Mouse (Mus musculus) cerebellum, adult 11-12 months (tissue): Measurements from ENCODE around the gene Pnpt1.

Experiments used
- DNase-seq: peaks from one replicate; pipeline ENCODE4 v3.0.0; 2022

The Pnpt1 gene

DNA sequence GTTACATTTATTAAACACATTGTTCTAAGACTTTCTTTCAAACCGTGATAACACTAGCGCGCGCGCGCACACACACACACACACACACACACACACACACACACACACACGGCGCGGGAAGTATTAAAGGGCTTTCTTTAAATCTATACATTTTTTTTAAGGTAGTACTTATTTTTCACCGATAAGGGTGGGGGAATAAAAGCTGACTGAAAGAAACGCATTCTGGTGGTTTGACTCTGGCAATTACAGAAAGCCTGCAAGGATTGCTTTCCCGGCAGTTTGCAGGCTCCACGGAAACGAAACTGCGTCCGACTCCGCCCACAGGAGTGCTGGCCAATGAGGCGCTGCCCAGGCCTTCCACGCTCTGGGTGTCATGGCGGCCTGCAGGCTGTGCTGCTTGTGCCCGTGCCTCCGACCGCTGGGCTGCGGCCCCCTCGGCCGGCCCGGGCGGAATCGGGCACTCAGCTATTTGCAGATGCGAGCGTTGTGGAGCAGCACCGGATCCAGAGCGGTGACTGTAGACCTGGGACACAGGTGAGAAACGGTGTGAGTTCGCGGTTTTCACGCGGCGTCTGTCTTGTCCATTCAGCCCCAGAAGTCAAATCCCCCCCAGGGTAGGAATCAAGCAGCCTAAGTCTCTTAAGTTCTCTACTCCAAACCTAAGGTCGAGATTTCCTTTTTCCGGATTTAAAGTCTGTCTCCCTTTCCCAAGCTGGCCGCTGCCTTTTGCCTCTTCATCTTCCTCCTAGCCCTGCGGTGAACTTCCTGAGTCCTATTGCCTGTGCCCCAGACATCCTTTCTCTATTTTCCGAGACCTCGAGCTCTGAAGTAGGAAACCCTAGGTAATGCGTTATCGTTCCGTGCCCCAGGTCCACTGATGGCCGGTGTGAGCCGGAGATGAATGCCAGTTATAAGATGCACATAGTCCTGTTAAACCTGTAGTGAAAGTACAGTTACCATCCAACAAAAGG lies at the start of gene Pnpt1:
Pnpt1 (plus strand) TSS at position 360 of the 971 bp plus-strand sequence.
- peak; percentile 86 for DNase-seq

DNA sequence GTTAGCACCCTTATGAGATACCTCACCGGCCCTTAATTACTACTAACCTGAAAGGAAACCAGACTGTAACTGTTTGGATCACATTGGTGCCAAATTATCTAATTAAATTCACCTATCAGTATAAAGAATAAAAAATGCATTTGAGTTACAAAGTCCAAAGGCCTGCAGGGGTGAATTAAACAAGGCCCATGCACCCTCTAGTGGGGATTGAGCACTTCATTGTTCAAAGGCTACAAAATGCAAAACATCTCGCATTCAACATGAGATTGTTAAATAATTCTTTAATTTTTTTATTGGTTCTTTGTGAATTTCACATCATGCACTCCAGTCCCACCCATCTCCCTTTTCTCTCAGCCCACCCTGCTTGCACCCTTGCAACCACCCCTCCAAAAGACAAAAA lies 38.1 kb upstream of the Pnpt1 start:
- no peak for DNase-seq

DNA sequence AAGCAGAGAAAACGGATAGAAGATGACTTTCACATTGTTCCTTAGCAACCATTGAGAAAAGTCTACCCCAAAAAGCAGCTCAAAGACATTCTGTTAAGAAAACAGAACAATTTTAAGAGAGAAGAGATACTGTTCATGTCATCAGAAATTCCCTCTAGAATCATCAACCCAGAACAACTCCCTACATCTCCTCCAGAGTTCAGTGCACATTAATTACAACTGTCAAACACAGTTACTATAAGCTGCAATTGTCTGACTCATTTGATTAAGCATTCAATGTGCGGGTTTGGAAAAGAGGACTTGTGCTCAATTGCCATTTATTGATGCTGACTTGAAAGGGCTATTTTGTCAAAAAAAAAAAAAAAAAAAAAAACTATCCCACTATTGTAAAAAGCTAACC lies 31.6 kb upstream of the Pnpt1 start:
- no peak for DNase-seq

DNA sequence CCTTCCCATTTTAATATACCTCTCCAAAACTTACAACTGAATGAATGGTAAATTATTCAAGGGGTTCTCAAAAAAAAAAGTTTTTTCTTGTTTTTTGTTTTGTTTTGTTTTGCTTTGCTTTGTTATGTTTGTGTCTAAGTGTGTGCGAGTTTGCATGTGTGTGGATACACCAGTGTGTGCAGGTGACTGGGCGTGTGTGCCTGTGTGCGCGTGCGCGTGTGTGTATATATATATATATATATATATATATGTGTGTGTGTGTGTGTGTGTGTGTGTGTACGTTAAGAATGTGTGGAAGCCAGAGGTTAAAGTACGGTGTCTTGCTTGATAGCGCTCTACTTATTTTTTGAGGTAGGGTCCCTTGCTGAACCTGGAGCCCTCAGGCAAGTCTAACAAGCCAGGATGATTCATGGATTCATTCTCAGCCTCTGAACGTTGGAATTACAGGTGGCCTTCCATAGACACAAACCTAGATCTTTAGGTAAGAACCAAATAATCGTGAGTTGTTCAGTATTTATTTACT lies 621 bp upstream of the Pnpt1 start:
- peak; percentile 8 for DNase-seq

DNA sequence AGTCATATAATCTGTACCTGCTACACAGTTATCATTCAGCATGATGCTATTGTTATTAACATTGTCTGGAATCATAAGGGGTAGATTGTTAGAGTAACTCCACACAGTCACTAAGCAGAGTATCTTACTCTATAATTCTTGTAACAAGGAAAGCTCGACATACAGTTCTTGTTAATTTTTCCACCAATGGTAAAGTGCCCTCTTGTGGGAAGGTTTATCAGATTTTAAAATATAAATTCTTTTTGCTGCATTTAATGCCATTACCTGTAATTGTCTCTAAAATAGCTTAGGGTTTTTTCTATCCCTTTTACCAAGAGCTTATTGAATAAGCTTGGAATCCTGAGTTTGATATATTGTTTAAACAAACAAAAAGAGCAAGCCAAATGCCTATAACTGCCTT lies 10.1 kb downstream of the Pnpt1 start:
- DNase-seq = no peak

DNA sequence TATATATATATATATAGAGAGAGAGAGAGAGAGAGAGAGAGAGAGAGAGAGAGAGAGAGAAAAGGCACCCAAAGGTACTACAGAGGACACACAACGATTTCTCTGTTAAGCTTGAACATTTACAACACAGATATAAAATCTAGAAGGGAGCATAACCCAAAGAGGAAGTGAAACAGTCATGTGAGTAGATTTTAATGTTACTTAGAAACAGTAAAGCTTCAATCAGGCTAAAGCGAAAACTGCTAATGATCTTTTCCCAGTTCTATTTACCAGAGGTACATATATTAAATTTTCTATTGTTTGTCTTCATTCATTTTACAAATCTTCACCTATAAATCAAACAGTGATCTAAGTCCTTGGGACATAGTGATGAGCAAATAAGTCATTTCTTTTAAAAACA lies 18.4 kb downstream of the Pnpt1 start:
- no peak for DNase-seq

DNA sequence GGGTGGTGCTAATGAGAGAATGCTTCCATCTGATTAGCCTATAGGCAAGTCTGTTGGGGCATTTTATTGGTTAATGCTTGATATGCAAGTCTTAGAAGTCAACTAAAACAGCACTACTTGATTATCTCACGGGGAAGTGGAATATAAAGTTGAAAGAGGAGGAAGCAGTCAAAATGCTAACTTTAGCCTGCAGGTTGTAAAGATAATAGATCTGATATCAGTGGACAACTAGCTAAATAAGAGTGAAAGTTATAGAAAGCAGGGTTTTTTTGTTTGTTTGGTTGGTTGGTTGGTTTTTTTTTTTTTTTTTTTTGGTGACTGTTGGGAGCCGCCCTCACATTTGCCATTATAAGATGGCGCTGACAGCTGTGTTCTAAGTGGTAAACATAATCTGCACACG lies 33.0 kb downstream of the Pnpt1 start:
- no peak for DNase-seq

DNA sequence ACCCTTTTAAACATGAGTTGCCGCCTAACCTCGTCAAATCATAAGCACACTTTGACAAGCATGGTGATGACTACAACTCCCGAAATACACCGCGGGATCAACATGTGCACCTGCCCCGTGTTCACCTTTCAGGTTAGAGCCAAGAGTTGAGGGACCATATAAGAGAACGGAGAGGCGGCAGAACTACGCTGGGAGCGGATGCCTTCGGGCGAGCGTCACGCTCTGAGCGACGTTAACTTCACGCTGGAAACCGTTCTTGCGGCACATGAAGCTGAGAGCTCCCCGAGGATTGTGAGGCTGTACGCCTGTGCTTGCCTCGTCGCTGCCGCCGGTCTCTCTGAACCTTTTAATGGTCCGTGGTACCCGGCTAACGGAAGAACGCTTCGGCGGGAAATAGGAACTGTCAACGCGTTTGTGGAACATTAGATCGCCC lies 41.4 kb downstream of the Pnpt1 start:
- DNase-seq = peak; percentile 74

DNA sequence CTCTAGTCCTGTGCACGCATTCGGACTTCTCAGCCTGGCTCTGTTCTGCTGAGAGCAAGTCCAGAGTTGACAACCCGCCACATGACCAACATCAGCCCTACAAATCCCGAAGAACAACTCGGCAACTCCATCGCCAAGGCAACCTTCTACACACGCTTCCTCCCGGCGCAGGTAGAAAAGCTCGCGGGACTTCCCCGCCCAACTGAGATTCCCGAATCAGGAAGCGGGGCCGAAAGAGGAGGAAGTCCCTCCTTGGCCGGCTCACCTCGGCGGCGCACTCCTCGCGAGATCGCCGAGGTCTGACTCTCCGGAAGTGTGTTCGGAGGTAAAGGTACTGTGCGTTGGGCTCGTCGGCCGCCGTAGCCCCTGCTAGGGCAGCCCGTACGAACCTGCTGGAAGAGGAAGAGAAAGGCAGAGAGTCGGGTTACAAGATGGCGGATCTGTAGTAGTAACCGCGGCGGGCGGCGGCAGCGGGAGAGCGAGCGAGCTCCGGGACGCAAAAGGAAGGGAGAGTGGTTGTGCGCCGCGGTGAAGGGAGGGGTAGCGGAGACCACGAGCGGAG lies 42.1 kb downstream of the Pnpt1 start, which contains the start of gene Ppp4r3b:
Ppp4r3b (plus strand) TSS at position 328 of the 562 bp plus-strand sequence.
- DNase-seq = peak; percentile 99

DNA sequence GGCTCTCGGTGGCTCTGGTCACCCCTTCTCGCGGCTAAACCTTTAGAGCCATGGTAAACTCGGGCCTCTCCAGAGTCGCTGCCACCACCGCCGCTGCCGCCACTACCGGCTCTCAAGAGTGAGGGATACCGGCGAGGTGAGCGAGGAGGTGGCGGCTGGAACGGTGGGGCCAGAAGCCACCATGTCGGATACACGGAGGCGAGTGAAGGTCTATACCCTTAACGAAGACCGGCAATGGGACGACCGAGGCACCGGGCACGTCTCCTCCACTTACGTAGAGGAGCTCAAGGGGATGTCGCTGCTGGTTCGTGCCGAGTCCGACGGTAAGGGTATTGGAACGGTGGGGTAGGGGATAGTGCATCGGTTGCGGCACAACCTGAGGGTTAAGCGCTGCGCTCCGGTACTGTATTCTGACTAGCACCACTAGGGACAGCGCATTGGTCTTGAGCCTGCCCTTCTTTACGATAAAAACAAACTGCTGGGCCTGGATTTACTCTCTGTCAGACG lies 42.6 kb downstream of the Pnpt1 start:
- no peak for DNase-seq

DNA sequence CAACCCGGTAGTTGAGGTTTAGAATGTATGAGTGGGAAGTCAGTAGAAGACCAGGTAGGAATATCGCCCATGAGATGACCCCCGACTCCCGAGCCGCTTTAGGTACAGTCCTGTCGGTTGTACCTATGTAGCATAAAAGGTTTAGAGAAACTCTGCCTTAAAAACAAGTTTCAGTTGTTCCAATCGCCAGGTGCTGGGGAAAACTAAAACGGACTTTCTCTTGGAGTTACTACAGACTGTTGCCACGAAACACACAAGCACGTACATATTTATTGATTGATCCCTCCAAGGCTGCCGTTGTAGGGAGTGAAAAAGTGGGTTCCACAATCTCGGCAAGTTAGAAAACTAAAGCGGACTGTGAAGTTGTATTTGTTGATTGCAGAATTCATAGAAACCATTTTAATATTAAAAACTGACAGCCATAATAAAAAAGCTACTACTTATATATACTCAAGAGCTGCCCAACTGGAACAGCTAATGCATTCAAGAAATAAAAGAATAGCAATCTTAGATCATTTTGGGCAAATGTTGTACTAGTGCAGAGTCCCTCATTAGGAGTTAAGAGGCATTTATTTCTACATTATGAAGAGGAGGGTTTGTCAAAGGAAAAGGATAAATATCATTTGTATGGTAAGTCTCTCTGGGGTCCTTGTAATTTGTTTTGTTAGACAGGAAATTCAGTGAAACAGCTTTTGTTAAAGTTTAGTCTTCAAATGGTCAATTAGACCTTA lies 43.3 kb downstream of the Pnpt1 start:
- DNase-seq = no peak

DNA sequence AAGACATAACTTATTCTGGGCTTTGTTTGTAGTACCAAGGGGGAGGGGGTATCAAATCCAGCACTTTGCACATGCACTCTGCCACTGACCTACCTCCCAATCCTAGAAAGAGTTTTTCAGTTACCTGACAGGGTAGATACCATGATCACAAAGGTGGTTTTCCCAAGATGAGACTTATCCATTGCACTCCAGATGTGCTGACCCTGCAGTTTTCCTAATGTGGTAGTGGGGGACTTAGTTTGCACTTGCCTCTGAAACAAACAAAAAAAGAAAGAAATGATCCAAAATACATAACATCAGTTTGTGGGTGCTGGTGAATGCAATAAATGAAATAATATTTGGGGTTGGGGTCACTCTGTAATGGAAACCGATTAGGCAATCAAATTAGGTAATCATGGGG lies 48.8 kb downstream of the Pnpt1 start:
- no peak for DNase-seq

DNA sequence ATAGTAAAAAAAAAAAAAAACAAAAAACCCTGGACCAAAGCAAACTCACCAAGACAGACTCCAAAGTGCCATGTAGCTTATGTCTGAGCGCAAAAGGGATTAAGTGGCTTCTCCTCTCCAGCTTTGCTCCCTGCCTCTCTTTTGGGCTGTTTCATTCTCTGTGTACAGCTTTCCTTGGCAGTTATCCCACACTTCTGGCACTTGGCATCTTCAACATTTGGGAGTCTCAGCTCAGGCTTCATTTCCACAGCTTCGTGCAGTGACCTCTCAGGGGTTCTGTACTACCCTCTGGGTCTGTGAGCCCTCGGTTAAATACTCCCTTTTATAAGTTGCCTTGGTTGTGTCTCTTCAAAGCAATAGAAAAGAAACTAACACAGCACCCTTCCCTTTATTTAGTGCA lies 50.1 kb downstream of the Pnpt1 start:
- DNase-seq = peak; percentile 49

DNA sequence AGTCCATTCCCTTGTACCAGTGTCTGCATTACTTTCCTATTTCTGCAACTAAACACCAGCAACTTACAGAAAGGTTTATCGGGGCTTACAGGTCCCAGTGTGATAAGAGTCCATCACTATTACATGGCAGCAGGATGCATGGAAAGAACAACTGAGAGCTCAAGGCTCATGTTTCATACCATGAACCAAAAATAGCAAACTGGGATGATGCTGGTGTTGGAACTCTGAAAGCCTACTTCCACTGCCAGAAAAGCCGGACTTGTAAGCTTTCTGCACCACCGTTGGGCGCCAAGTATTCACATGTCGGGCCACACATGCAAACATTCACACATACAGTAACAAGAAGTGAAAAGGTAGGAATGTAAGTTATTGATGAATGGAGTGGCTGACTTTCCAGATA lies 51.2 kb downstream of the Pnpt1 start:
- no peak for DNase-seq

DNA sequence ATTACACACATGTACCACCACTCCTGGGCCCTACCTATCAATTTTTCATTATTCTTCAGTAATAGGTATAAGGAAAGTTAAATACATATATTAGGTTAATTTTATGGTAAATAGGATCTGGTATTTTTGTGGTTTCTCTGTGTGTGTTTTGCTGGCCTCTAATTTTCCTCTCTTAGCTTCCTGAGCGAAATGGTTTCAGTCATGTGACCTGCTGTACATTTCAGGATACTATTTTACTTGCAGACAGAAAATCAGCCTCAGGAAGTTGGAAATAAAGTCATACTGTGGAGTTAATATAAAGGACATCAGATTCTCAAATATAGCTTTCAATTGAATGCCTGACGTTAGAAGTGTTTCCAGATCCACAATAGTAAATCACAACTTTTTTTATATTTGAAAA lies 58.4 kb downstream of the Pnpt1 start:
- DNase-seq = no peak

DNA sequence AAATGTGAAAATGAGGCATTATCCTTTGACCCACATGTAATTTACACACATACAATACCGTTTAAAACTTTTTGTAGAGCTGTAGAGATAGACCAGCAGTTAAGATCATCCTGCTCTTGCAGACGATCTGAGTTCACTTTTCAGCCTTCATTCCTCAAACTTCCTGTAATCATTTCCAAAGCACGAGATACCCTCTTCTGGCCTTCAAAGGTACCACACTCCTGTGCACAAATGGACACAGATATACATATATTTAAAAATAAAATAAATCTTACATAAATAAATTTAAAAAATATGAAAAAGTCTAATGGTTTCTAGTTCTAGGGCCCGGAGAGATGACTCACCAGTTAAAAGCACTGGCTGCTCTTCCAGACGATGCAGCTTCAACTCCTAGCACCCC lies 73.1 kb downstream of the Pnpt1 start:
- no peak for DNase-seq

DNA sequence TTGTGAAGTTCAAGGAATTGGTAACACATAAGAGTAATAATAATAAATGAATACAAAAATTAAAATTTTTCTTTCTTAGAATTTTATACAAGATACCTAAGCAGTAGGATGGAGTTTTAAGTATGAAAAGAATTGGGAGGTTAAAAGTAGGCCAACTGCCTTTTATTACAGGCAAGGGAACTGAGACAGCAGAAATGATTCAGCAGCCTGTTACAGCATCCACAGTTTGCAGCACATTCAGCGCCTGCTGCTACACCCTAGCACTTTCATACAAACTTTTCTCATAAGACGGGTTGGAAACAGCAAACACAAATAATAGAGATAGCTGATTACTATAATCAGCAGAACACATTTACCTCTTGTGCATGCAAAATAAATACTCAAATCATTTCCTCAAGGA lies 79.2 kb downstream of the Pnpt1 start:
- DNase-seq = no peak
